Mouse (Mus musculus) mouse trophoblast stem cell (cell line): ENCODE data around the gene Prkcz.

Experiments
- in situ Hi-C, 2 experiments: fragments of 300-500 bp; cut with MseI, MboI; formaldehyde crosslinking; loops; 2 replicates in 1 of 2; 3 replicates in 1 of 2; pipeline ENCODE4 v1.15.1; 2025

Prkcz gene

GRCm38 (mm10) chr4:155361303-155361791, at the start of gene Prkcz:
Gene Prkcz (minus strand): TSS chr4:155361361.
- in situ Hi-C loops, result no loop called here

GRCm38 (mm10) chr4:155409058-155409776, 48.1 kb upstream of the Prkcz start, which contains the start of gene Cfap74:
Gene Cfap74 (plus strand): TSS chr4:155409190.
- in situ Hi-C loops, result no loop called here

GRCm38 (mm10) chr4:155408695-155409057, 47.5 kb upstream of the Prkcz start:
- in situ Hi-C loops, result no loop called here

GRCm38 (mm10) chr4:155402489-155402888, 41.3 kb upstream of the Prkcz start:
- in situ Hi-C loops, result no loop called here

GRCm38 (mm10) chr4:155401121-155401520, 40.0 kb upstream of the Prkcz start:
- in situ Hi-C loops, result no loop called here

- in situ Hi-C loops, result no loop called here
Measured at GRCm38 (mm10) chr4:155398222-155398540, 37.0 kb upstream of the Prkcz start.

- in situ Hi-C loops, result no loop called here
Measured at GRCm38 (mm10) chr4:155397511-155398221, 36.5 kb upstream of the Prkcz start, which contains the start of gene Gabrd. Gene Gabrd (minus strand): TSS chr4:155398112.

- in situ Hi-C loops, result no loop called here
Measured at GRCm38 (mm10) chr4:155396751-155397150, 35.6 kb upstream of the Prkcz start.

GRCm38 (mm10) chr4:155395471-155395870, 34.3 kb upstream of the Prkcz start:
- in situ Hi-C loops, result no loop called here

- in situ Hi-C loops, result no loop called here
Measured at GRCm38 (mm10) chr4:155387166-155387565, 26.0 kb upstream of the Prkcz start.

- in situ Hi-C loops, result no loop called here
Measured at GRCm38 (mm10) chr4:155383326-155383725, 22.2 kb upstream of the Prkcz start.

- in situ Hi-C loops, result no loop called here
Measured at GRCm38 (mm10) chr4:155382752-155383151, 21.6 kb upstream of the Prkcz start.

- in situ Hi-C loops, result no loop called here
Measured at GRCm38 (mm10) chr4:155381974-155382373, 20.8 kb upstream of the Prkcz start.

- in situ Hi-C loops, result no loop called here
Measured at GRCm38 (mm10) chr4:155371797-155372735, 10.9 kb upstream of the Prkcz start.

- in situ Hi-C loops, result no loop called here
Measured at GRCm38 (mm10) chr4:155370737-155371715, 9.9 kb upstream of the Prkcz start.

- in situ Hi-C loops, result no loop called here
Measured at GRCm38 (mm10) chr4:155368684-155369083, 7.5 kb upstream of the Prkcz start.

GRCm38 (mm10) chr4:155367739-155368138, 6.6 kb upstream of the Prkcz start:
- in situ Hi-C loops, result no loop called here

GRCm38 (mm10) chr4:155366784-155367183, 5.6 kb upstream of the Prkcz start:
- in situ Hi-C loops, result no loop called here

GRCm38 (mm10) chr4:155362443-155362842, 1.3 kb upstream of the Prkcz start:
- in situ Hi-C loops, result no loop called here

- in situ Hi-C loops, result no loop called here
Measured at GRCm38 (mm10) chr4:155360856-155361255, 305 bp downstream of the Prkcz start.
